Mouse (Mus musculus) forebrain, embryonic 15.5 days (tissue): ENCODE results near the gene Cttnbp2nl. TPM values are rescaled to one million over a fixed set of nuclear protein-coding genes. Genes with fewer than 3 reads are reported as not detected.
A peak's percentile ranks its signal among the peaks of the same experiment; 100 is the strongest.

Experiments
- ATAC-seq: fragments of 200-750 bp; cut with Nextera tagmentation; replicated peaks from 2 replicates; pipeline ENCODE4 v1.8.0; 2017; ENCODE audit warnings: mild to moderate bottlenecking, moderate TSS enrichment, moderate library complexity
- H3K27ac ChIP-seq: fragments of 300-500 bp; sonication (generic); replicated peaks from 2 replicates; pipeline ENCODE4 v1.5.1; 2015; ENCODE audit warnings: mild to moderate bottlenecking, inconsistent platforms
- H3K27me3 ChIP-seq: fragments of 300-500 bp; sonication (generic); 2 replicates; pipeline ENCODE4 v1.6.1; 2015; ENCODE audit warnings: inconsistent platforms
- H3K36me3 ChIP-seq: fragments of 300-500 bp; sonication (generic); 2 replicates; pipeline ENCODE4 v1.6.1; 2015; ENCODE audit warnings: mild to moderate bottlenecking, inconsistent platforms
- H3K4me1 ChIP-seq: fragments of 300-500 bp; sonication (generic); 2 replicates; pipeline ENCODE4 v1.6.1; 2015; ENCODE audit warnings: inconsistent platforms
- H3K4me2 ChIP-seq: fragments of 300-500 bp; sonication (generic); replicated peaks from 2 replicates; pipeline ENCODE4 v1.6.1; 2015; ENCODE audit warnings: mild to moderate bottlenecking, inconsistent platforms
- H3K4me3 ChIP-seq: fragments of 300-500 bp; sonication (generic); 2 replicates; pipeline ENCODE4 v1.5.1; 2015; ENCODE audit warnings: mild to moderate bottlenecking, inconsistent platforms
- H3K9ac ChIP-seq: fragments of 300-500 bp; sonication (generic); replicated peaks from 2 replicates; pipeline ENCODE4 v1.6.1; 2015; ENCODE audit warnings: mild to moderate bottlenecking, inconsistent platforms
- H3K9me3 ChIP-seq: fragments of 300-500 bp; sonication (generic); 2 replicates; pipeline ENCODE4 v1.6.1; 2016; ENCODE audit warnings: inconsistent platforms
- WGBS: fragments of 180-500 bp; shearing (Covaris S2); methylation state at CpG from one replicate; pipeline ENCODE4 v1.1.7; 2015; ENCODE audit warnings: mixed read lengths; 5-methylcytosine and 5-hydroxymethylcytosine counted together
- polyA plus RNA-seq: library from polyadenylated mRNA; unstranded; fragments of >200 nt; fragmentation: Nextera tagmentation; extraction: Ambion mirVana; gene quantifications from 2 replicates; pipeline ENCODE4 v1.2.1, GENCODE M21; 2015

Cttnbp2nl gene
- polyA plus RNA-seq, 1 experiment from 2014 or later: 61.1 TPM

- 92% methylated on average over 5 of the region's 5 CpGs for WGBS
- Histone ChIP-seq H3K4me1 (no peaks in the 10 kb centered on the region), H3K36me3 (no peaks in the 10 kb centered on the region)
These were observed 22.9 kb upstream of the Cttnbp2nl start for GRCm38 (mm10) chr3:105075796-105076195.

GRCm38 (mm10) chr3:105072536-105072935 lies 19.6 kb upstream of the Cttnbp2nl start:
- H3K9me3 ChIP-seq: no peaks in the 10 kb centered on the region
- ATAC-seq: no peak
- H3K4me3 ChIP-seq: no peak overlapping the region
- H3K4me2 ChIP-seq: no peak overlapping the region
- 89% methylated on average over 10 of the region's 10 CpGs for WGBS
- no peaks in the 10 kb centered on the region for H3K27me3 ChIP-seq
- no peaks in the 10 kb centered on the region for H3K4me1 ChIP-seq
- H3K9ac ChIP-seq: no peak overlapping the region
- H3K36me3 ChIP-seq: no peaks in the 10 kb centered on the region
- no peak overlapping the region for H3K27ac ChIP-seq

More at GRCm38 (mm10) chr3:105075796-105076195, 22.9 kb upstream of the Cttnbp2nl start:
- no peak for ATAC-seq
- no peak overlapping the region for H3K27ac ChIP-seq
- H3K27me3 ChIP-seq: no peaks in the 10 kb centered on the region
- H3K4me3 ChIP-seq: no peak overlapping the region
- H3K4me2 ChIP-seq: no peak overlapping the region
- H3K9me3 ChIP-seq: no peaks in the 10 kb centered on the region
- H3K9ac ChIP-seq: no peak overlapping the region

- Histone ChIP-seq H3K9me3 (no peaks in the 10 kb centered on the region), H3K4me1 (no peaks in the 10 kb centered on the region), H3K9ac (no peak overlapping the region), H3K27me3 (no peaks in the 10 kb centered on the region), H3K4me3 (no peak overlapping the region), H3K4me2 (no peak overlapping the region), H3K36me3 (no peaks in the 10 kb centered on the region), H3K27ac (no peak overlapping the region)
- whole genome bisulfite sequencing: 90% methylated on average over 5 of the region's 5 CpGs
- ATAC-seq: no peak
These were observed 18.3 kb upstream of the Cttnbp2nl start for GRCm38 (mm10) chr3:105071251-105071650.

- 79% methylated on average over 8 of the region's 8 CpGs for WGBS
- Histone ChIP-seq H3K4me1 (no peaks in the 10 kb centered on the region), H3K36me3 (no peaks in the 10 kb centered on the region), H3K9ac (no peak overlapping the region), H3K27me3 (no peaks in the 10 kb centered on the region), H3K9me3 (no peaks in the 10 kb centered on the region), H3K4me2 (no peak overlapping the region), H3K27ac (no peak overlapping the region), H3K4me3 (no peak overlapping the region)
- ATAC-seq: no peak
These were observed 17.6 kb upstream of the Cttnbp2nl start for GRCm38 (mm10) chr3:105070553-105070952.

GRCm38 (mm10) chr3:105066544-105066943 lies 13.6 kb upstream of the Cttnbp2nl start, which contains the start of gene 4930564D02Rik:
Gene 4930564D02Rik, plus strand, starts transcription at chr3:105066844.
- Histone ChIP-seq H3K4me1 (no peaks in the 10 kb centered on the region), H3K36me3 (no peaks in the 10 kb centered on the region), H3K9me3 (no peaks in the 10 kb centered on the region), H3K27me3 (no peaks in the 10 kb centered on the region), H3K9ac (no peak within 1 kb of the TSS), H3K4me3 (no peak within 1 kb of the TSS), H3K4me2 (no peak within 1 kb of the TSS), H3K27ac (no peak within 1 kb of the TSS)
- ATAC-seq: no peak
- 89% methylated on average over 10 of the region's 10 CpGs for WGBS

GRCm38 (mm10) chr3:105062676-105063075 lies 9.7 kb upstream of the Cttnbp2nl start:
- no peak for ATAC-seq
- no peak overlapping the region for H3K27ac ChIP-seq
- H3K9me3 ChIP-seq: no peaks in the 10 kb centered on the region
- no peak overlapping the region for H3K4me2 ChIP-seq
- H3K4me1 ChIP-seq: 0 out of 2 replicates have a peak, but pooled peaks cover 4% of the 10 kb centered on the region
- no peaks in the 10 kb centered on the region for H3K27me3 ChIP-seq
- no peak overlapping the region for H3K9ac ChIP-seq
- no peak overlapping the region for H3K4me3 ChIP-seq
- WGBS: 74% methylated on average over 9 of the region's 9 CpGs
- no peaks in the 10 kb centered on the region for H3K36me3 ChIP-seq

GRCm38 (mm10) chr3:105061991-105062390 lies 9.0 kb upstream of the Cttnbp2nl start:
- H3K36me3 ChIP-seq: no peaks in the 10 kb centered on the region
- no peak overlapping the region for H3K9ac ChIP-seq
- H3K27me3 ChIP-seq: no peaks in the 10 kb centered on the region
- 41% methylated on average over 1 of the region's 1 CpGs for WGBS
- H3K4me1 ChIP-seq: 0 out of 2 replicates have a peak, but pooled peaks cover 4% of the 10 kb centered on the region
- H3K4me2 ChIP-seq: no peak overlapping the region
- no peak overlapping the region for H3K4me3 ChIP-seq
- no peaks in the 10 kb centered on the region for H3K9me3 ChIP-seq
- H3K27ac ChIP-seq: no peak overlapping the region
- ATAC-seq: no peak

GRCm38 (mm10) chr3:105061496-105061895 lies 8.6 kb upstream of the Cttnbp2nl start:
- no peak for ATAC-seq
- H3K4me3 ChIP-seq: no peak overlapping the region
- WGBS: 78% methylated on average over 3 of the region's 3 CpGs

GRCm38 (mm10) chr3:105060992-105061391 lies 8.0 kb upstream of the Cttnbp2nl start:
- ATAC-seq: no peak
- 68% methylated on average over 6 of the region's 6 CpGs for WGBS

More at GRCm38 (mm10) chr3:105061496-105061895, 8.6 kb upstream of the Cttnbp2nl start:
- no peaks in the 10 kb centered on the region for H3K36me3 ChIP-seq
- no peaks in the 10 kb centered on the region for H3K9me3 ChIP-seq
- no peak overlapping the region for H3K4me2 ChIP-seq
- no peaks in the 10 kb centered on the region for H3K27me3 ChIP-seq
- H3K9ac ChIP-seq: no peak overlapping the region
- H3K4me1 ChIP-seq: 0 out of 2 replicates have a peak, but pooled peaks cover 4% of the 10 kb centered on the region
- H3K27ac ChIP-seq: no peak overlapping the region

GRCm38 (mm10) chr3:105059911-105060310 lies 7.0 kb upstream of the Cttnbp2nl start:
- WGBS: 80% methylated on average over 7 of the region's 7 CpGs
- no peak for ATAC-seq
- Histone ChIP-seq H3K27me3 (no peaks in the 10 kb centered on the region), H3K9me3 (no peaks in the 10 kb centered on the region), H3K4me2 (no peak overlapping the region), H3K4me1 (0 out of 2 replicates have a peak, but pooled peaks cover 4% of the 10 kb centered on the region), H3K4me3 (no peak overlapping the region), H3K27ac (no peak overlapping the region), H3K36me3 (no peaks in the 10 kb centered on the region), H3K9ac (no peak overlapping the region)

More at GRCm38 (mm10) chr3:105060992-105061391, 8.0 kb upstream of the Cttnbp2nl start:
- Histone ChIP-seq H3K9me3 (no peaks in the 10 kb centered on the region), H3K4me3 (no peak overlapping the region), H3K4me2 (no peak overlapping the region), H3K9ac (no peak overlapping the region), H3K36me3 (no peaks in the 10 kb centered on the region), H3K4me1 (0 out of 2 replicates have a peak, but pooled peaks cover 4% of the 10 kb centered on the region), H3K27ac (no peak overlapping the region), H3K27me3 (no peaks in the 10 kb centered on the region)

GRCm38 (mm10) chr3:105058627-105059513 lies 5.9 kb upstream of the Cttnbp2nl start:
- peak; percentile 56 for ATAC-seq
- no peaks in the 10 kb centered on the region for H3K27me3 ChIP-seq

GRCm38 (mm10) chr3:105055666-105056065 lies 2.7 kb upstream of the Cttnbp2nl start:
- Histone ChIP-seq H3K9me3 (no peaks in the 10 kb centered on the region), H3K27me3 (no peaks in the 10 kb centered on the region), H3K9ac (no peak overlapping the region), H3K36me3 (no peaks in the 10 kb centered on the region), H3K4me3 (no peak overlapping the region), H3K27ac (no peak overlapping the region), H3K4me1 (peaks cover 23% of the 10 kb centered on the region), H3K4me2 (no peak overlapping the region)
- WGBS: 83% methylated on average over 4 of the region's 4 CpGs
- ATAC-seq: no peak

More at GRCm38 (mm10) chr3:105058627-105059513, 5.9 kb upstream of the Cttnbp2nl start:
- Histone ChIP-seq H3K9me3 (no peaks in the 10 kb centered on the region), H3K4me1 (0 out of 2 replicates have a peak, but pooled peaks cover 4% of the 10 kb centered on the region), H3K27ac (no peak overlapping the region), H3K4me3 (peak overlapping the region; percentile 30), H3K9ac (peak overlapping the region; percentile 32; the same call in 1 of the 2 replicates), H3K4me2 (peak overlapping the region; percentile 54), H3K36me3 (no peaks in the 10 kb centered on the region)
- WGBS: 17% methylated on average over 25 of the region's 25 CpGs
